Mouse (Mus musculus): ENCODE results near the gene Zmiz1. TPM values are rescaled to one million over a fixed set of nuclear protein-coding genes. Genes with fewer than 3 reads are reported as not detected.
A peak's percentile ranks its signal among the peaks of the same experiment; 100 is the strongest.

Zmiz1 gene
- total RNA-seq, 1 experiment from 2014 or later: 96.9 TPM

DNA sequence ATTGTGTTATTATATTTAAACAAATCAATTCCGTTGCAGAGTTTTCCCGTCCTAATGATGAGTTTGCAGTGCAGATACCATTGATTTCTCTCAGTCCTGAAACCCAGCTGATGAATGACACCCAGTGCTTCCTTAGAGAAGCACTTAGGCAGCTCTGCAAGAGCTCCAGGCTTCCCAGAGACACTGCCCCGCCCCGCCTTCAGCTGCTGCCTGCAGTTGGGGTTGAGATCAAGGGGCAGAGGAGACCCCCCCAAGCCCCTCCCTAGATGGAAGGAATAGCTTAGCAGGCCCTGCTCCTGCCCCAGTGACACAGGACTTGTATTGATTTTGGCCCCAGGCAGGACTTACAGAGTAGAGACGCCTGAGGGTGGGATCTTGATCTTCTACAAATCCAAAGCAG, 53.0 kb downstream of the Zmiz1 start:
- DNase-seq: peak; percentile 13

DNA sequence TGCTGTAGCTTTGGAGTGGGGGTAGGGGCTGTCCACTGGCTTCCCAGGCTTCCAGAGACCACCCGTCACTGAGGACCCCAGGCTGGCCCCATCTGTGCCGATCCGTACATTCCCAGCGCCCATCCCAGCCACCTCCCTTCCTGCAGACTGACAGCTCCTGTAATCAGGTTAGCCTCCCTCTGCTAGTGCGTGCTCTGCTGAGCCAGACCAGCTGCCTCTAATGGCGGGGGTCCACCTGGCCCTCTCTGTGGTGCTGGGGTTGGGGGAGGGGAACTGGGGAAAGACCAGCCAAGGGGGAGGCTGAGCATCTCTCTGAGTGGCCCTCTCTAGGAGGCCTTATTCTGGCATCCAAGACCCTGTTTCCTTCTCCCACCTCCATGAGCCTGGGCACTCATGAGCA, 53.8 kb downstream of the Zmiz1 start:
- DNase-seq: no peak

DNA sequence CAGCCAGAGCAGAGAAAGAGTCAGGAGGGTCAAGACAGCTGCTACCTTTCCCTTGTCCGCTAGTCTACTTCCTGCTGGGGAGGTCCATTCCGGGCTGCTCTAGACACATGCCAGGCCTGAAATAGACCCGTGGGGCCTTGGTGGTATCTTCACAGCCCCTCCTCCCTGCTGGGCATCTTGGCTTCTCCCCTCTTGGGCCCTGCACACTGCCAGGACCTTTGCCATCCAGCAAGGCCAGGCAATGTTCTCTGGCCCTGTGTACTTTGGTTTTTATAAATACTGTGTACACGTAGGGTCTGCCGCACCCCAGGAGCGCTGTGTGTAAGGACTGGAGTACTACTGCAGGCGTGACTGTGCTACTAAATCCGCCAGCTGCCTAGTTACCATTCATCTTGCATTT, 54.5 kb downstream of the Zmiz1 start:
- no peak for DNase-seq

DNA sequence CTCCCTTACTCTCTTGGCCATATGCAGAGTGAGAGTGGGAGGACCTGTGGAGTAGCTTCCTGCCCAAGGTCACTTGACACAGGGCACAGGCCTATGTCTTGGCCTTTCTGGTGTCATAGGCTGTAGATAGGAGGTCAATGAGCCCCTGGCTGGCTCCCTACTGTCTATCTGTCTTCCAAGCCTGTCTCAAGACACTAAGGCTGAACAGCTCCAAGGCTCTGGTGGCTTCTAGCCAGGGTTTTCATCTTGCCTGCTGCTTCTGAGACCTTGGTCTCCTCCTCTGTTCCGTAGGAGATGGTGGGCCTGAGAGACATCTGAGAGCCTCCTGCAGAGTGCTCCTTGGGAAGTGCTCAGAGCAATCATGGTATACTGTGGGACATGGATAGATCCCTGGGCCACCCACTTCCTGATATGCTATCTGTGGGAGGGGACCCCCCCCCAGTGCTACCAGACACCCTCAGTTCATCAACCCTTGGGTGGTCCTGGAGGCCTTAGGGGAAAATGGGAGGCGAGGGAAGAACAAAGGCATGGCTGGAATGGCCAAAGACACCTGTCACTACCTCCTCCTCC, 56.0 kb downstream of the Zmiz1 start:
- no peak for DNase-seq

DNA sequence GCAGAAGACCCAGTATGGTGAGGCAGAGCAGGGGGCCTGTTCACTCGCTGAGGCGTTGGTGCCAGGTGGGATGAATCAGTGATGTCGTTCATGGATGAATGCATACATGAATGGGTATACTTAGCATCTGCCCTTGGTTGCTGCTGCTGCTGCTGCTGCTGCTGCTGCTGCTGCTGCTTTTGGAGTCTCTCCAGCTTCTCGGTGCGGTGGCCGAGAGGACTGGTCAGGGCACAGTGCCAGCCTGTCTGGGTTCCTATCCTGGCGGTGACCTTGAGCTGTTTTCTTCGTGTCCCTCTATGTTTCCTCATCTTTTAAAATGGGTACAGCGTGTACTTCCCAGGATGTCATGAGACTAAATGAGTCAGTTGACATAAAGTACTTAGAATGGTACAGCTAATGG, 56.9 kb downstream of the Zmiz1 start:
- peak; percentile 87 for DNase-seq

DNA sequence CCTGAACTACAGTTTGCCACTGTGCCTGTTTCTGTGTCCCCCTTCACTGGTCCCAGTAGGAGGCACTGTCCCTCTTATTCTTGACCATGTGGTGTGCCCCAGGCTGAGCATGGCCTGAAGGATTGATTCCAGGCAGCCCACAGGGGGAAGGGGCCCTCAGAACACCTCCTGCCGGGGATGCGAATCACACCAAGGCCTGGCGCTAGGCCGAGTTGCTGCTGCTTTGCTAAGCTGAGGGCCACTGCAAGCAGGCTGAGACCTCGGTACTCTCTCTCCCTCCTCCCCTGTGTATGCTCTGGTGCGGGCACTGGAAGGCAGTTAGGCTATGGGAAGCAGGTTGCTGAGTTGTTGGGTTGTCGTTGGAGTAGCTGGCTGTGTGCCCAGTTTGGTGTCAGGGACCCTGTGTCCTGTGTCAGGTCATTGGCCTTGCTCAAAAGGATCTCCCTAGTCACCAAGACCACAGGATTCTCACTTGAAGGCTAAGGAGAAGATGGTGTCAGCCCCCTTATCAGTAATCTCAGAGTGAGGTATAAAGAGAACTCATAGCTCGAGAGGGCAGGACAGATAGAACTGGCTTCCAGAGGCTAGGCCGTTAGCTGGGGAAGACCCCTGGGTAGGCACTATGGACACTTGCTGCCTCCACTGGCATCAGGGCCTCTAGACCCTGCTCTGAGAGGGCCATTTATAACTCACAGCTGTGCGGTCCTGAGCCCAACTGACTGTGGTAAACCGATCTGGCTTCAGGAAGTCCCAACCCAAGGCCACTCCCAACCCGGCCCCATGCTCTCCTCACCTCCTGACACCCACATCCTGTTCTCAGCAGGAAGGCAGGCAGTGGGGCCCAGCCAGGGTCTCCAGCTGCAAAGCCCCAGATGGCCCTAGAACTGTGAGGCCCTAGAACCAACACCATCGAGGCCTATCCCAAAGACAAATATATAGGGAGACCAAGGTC, 57.9 kb downstream of the Zmiz1 start:
- DNase-seq: peak; percentile 81

DNA sequence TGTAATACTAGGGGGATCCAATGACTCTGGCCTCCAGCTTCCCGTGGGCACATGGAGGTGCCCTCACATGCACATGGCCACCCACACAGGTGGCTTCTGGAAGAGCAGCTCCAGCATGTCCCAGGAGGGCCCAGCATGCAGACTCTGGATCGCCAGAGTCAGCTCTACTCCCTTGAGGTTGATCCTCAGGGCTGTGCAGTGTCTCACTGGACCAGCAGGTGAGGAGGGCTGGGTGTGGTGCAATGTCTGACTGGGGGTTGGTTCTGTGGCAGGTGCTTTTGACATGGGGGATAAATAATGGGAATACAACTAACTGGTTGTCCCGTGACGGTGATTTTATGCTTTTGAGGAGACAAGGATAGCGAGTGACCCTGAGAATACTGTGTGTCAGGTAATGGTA, 59.7 kb downstream of the Zmiz1 start:
- no peak for DNase-seq

DNA sequence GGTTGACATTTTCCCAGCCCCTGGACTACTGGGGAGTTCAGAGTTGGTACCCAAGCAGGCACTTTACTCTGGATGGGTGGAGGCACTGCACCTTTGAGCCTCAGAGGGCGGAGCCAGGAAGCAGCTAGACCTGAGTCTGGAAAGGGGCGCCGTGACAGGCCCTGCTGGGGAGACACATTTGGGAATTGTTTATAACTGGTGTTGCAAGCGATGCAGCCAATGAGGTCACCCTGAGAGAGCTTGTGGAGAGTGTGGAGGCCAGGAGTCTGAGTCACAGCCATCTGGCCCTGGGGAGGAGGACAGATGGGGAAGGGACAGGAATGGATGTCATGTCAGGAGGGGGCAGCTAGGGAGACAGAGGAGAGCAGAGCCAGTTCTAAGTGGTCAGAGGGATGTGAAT, 60.7 kb downstream of the Zmiz1 start:
- peak; percentile 90 for DNase-seq

DNA sequence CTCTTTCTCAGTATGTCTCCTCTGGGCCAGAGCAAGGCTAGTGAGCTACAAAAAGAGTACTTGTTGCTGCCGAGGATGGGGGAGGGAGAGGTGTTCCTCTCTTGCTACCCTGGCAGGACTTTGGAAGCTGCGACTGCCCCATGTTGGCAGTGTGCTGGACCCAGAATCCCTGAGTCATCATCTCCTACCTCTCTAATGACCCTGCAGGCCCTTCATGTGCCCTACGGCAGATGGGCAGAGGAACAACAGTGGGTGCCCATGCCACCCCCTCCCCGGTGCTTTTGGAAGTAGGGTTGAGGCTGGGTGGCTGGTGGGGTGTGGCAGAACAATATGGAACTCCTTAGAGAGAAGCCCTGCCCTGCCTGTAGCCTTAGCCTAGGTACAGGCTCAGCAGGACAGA, 61.6 kb downstream of the Zmiz1 start:
- no peak for DNase-seq

DNA sequence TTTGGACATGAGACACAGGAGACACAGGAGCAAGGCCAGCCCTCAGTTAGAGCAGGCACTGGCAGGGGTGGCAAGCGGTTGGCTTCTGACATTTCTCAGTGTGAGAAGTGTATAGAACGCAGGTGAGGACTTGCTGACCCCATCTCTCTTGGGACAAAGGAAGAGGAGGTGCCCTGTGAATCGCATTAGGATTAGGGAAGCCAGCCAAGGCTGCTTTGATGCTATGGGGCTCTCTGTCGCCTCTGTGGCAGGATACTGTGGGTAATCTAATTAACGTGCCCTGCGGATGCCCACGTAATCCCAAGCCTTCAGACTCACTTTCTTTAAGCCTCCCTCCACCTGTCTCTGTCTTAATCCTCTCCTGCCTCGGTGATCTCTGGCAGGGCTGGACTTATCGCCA, 62.0 kb downstream of the Zmiz1 start:
- DNase-seq: no peak

DNA sequence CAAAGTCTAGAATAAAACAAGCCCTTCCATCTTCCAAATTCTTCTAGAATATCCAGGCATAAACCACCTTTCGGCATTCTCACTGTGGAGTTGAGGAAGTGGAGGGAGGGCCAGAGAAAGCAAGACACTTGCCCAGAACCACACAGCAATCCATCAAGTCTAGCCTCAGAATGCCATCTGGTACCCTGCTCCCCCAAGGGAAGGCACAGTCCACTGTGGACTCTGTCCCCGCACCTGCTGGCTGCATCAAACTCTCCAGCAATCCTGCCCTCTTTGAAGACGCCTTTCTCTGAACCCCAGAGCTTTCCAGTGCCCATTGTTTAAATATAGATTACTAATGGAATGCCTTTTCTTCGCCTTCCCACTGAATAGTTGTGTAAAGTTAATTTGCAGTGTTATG, 62.5 kb downstream of the Zmiz1 start:
- no peak for DNase-seq

DNA sequence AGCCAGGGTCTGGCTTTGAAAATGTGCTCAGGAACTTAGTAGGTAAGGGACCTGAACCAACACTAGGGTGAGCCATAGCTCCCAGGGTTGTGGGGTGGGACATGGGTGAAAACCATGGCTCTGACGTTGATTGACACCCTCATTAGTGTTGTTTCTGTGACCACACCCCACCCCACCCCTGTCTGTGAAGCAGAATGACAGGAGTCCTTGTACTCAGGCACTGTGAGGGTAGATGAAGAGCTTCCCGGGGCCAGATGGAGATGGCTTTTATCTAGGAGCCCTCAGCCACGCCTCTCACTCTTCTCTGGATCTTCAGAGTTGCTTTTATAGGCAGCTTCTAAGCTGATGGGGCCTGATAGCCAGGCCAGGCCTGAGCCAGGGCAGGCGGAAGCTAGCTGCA, 63.4 kb downstream of the Zmiz1 start:
- DNase-seq: no peak

DNA sequence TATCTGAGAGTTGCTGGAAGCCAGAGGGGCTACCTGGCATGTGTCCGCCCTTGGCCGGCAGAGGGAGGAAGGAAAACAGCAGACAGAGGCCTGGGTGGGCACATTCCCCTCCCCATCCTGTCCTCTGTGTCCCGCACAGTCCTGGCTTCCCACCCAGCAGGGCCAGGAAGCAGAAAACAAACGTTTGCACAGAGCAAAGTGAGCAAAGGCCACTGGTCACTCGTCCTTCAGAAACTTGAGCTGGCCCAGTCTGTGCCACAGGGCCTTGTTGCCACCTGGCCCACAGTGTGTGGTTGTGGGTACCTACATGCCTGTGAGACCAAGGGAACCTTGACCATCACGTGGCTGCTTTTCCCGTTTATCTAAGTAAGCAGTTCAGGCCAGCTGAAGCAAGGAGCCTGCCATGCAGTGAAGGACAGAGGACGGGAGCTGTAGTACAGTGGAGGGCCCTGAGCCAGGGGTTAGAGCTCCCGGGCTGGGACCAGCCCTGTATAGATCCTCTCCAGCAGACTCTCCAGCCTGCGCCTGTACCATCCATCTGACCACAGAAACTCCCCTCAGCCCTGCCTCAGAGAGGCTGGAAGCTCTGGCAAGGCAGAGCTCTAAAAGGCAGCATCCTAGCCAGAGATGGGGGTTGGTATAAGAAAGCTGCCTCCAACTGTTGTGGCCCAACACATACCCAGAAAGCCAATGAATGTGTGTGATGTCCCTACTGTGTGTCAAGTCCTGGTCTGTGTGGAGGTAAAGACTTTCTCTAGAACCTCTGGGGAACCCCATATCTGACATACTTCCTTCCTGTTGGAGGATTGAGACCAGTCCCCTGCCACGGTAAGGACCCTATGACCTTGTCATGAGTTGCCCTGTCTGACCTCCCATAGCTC, 64.5 kb downstream of the Zmiz1 start:
- peak; percentile 70 for DNase-seq

DNA sequence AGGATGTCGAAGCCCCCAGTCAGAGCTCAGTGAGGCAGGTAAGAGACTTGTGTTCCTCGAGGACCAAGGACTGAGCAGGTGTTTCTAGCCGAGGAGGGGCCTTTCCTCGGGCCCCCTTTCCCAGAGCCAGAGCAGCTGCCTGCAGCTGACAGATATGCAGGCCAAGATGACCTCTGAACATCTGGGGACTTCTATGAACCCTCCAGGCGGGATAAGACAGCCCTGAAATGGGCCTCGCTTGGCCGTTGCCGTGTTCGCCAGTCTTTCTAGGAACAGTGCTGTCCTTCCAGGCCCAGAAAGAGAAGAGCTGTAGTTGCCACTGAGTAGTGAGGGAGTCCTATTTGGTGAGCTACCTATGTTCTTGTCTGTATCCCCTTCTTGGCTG, 65.1 kb downstream of the Zmiz1 start:
- no peak for DNase-seq

DNA sequence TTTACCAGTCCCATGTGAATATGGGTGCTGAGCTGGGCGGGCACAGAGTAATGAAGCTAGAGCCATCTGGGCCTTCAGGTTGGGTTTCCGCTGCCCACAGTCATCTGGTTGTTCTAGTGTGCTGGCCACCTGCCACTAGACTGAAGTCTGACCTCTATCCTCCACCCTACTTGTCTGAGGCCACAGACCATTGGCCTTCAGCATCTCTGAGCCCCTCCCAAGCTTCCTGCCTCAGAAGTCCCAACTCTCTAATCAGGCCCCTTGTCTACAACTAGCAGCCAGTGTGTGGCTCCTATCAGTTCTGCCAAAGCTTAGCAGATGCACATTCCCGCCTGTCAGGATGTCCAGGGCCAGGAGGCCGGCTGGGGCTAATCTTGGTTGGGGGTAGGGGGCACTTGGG, 65.9 kb downstream of the Zmiz1 start:
- DNase-seq: no peak

DNA sequence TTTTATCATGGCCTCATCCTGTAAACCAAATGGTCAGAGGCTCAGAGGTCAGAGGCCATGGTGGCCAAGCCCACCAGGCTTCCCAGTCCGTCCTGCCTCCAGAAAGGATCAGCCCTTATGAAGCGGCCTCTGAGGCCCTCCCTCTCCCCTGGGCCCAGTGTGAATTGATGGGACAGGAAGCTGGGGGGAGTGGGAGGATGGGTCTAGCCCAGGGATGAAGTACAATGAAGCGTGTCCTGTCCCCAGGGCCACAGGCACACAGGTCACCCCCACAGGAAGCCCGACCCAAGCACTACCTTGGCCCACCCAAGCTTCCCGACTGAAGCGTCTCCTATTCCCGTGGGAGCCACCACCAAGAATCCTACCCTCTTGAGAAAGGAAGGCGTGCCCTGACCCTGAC, 66.7 kb downstream of the Zmiz1 start:
- DNase-seq: peak; percentile 67

DNA sequence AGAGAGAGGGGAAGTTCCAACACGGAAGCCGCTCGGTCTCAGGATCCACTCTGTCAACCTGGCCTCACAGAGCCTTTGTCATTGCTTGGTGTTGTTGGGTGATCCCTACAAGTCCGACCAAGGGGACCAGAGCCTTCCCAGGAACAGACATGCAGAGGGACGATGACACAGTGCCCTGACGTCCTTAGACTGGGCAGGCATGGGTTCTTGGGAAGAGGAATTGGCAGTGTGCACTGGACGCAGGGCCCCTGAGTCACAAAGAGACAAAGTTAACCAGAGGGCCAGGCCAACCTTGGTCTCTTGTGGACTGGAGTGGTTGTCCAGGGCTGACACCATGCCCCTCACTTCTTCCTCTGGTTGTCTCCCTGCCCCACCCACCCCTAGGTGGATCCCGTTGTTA, 67.9 kb downstream of the Zmiz1 start:
- peak; percentile 74 for DNase-seq

DNA sequence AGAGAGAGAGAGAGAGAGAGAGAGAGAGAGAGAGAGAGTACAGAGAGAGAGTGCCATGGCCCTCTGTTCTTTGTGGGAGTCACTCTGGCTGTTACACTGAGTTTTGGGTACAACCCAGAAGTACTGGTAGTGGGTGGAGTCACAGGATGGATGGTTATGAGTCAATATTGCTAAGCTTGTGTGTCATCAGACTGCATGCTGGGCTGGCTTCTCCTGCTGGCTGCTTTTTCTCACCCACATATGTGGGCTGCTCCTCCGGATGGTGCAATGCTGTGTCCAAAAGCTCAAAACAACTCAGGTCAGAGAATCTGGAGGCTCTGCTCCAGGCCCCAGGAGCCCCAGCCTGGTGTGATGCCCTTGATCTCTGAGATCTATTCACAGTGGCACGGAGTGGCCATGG, 68.3 kb downstream of the Zmiz1 start:
- peak; percentile 77 for DNase-seq

DNA sequence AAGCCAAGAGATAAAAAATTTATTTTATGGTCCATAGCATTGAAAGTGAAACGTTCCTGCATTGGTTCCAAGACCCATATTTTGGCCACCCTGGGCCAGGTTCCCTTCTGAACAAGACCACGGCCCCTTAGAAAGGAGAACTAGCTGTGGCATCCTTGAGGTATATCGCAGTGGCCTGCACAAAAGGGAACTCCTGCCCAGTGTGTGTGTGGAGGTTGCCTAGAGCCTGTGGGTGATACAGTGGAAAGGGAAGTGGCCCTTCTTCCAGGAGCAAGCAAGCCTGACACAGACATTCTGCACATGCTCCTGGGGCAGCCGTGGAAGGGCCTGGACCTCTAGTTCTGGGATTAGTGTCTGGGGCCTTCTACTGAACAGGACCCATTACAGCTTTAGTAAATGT, 71.4 kb downstream of the Zmiz1 start:
- no peak for DNase-seq

DNA sequence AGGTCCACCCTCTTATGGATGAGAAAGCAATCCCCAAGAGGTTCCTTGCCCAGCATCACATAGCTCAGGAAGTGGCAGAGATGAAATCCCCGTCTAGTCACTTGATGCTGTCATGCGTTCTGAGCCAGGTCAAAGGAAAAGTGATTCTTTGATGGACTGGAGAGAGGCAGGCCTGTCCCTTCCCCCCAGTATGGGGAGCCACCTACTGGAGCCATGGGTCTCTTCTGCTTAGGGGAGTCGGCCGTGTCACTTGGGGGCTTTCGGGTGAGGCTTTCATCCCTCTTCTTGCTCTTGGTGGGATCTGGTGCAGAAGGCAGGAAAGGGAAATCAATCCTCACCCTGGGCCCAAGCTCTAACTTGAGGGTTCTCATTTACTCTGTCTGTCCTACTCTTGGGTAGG, 71.8 kb downstream of the Zmiz1 start:
- DNase-seq: no peak

DNA sequence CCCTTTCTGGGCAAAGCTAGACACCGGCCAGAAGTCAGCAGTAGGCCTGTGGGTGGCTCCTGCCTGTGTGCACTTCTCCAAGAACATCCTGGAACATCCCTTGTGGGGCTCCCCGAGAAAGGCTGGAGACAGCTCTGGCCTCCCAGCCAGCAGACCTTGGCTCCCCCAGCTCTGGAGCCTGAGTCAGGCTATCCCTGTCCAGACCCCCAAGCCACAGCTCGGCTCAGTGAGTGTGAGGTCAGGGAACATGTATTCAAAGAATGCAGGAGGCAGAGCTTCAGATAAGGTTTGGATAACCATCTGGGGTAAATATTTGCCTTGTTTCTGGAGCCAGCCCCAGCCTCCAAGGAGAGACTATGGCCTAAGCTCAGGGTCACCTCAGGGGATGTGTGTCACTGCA, 74.0 kb downstream of the Zmiz1 start:
- DNase-seq: peak; percentile 62

DNA sequence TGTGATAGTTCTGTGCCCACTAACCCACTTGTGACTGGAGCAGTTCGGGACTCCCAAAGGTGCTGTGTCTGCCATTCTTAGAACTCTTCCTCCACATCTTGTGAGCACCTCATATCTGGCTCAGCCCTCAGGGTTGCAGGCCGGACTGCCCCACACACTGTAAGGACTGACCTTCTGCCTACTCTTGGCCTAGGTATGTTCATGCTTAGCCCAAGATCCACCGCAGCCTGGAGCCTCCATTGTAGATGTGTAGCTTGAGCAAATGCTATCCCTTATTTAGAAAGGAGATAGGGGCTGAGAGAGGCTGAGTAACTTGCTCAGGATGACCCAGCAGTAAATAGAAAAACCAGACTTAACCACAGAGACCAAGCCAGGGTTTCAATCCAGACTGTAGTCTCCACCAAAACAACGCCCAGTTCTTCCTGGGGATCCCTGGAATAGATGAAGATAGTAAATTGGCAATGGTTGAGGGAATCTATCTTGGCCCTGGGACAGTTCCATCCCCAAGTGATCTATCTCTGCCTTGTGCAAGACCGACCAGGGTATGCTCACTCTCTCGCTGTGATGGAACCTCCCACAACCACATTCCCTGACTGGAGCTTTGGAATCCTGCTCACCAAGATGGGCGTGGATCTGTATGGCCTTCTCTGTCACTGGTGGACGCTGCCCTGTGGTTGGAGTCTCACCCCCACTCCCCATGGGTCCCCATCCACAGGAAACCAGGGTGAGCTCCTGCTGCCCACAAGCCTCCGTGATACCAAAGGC, 74.8 kb downstream of the Zmiz1 start:
- peak; percentile 58 for DNase-seq

Measured in adrenal gland, postnatal 14 days (tissue).